23 mouse cellular contexts compared by ENCODE assay signal in genomic region chr5:122002148-122002547, GRCm38 (mm10). TPM values are rescaled to one million over a fixed set of nuclear protein-coding genes. Genes with fewer than 3 reads are reported as not detected.
DNase-seq lines count a peak whose midpoint lies in the region; ATAC-seq and TF ChIP-seq lines count a peak whose summit lies in the region.
"Had no signal": no experiment of that assay in that cellular context is flagged by ENCODE, and none has a peak within 500 bp of the region (broad histone marks: within the 10 kb centered on the region; RNA-seq: fewer than 3 reads in every experiment).

No protein-coding gene starts in this region.

- TF ChIP-seq CTCF in left cerebral cortex, adult 2 months (IDR thresholded peaks at IDR 0.05) = no peak

- H3K9me3 ChIP-seq in forebrain, embryonic 15.5 days = no peaks in the 10 kb centered on the region
- H3K9me3 ChIP-seq in forebrain, embryonic 16.5 days (ENCODE audit: control insufficient read depth, low read length) = no peaks in the 10 kb centered on the region
- no peaks in the 10 kb centered on the region for H3K9me3 ChIP-seq in neural tube, embryonic 13.5 days
- H3K9me3 ChIP-seq in neural tube, embryonic 15.5 days (replicated peaks) = no peaks in the 10 kb centered on the region
- no peaks in the 10 kb centered on the region for H3K9me3 ChIP-seq in midbrain, embryonic 16.5 days (replicated peaks; ENCODE audit: control insufficient read depth, low read length, poor library complexity, severe bottlenecking)
- H3K9me3 ChIP-seq: limb, embryonic 10.5 days; liver, embryonic 15.5 days; lung, embryonic 15.5 days had no signal

- peaks cover 35% of the 10 kb centered on the region for H3K4me1 ChIP-seq in forebrain, embryonic 15.5 days
- H3K4me1 ChIP-seq in forebrain, embryonic 16.5 days (replicated peaks; ENCODE audit: control insufficient read depth, insufficient read depth, low read length) = peaks cover 20% of the 10 kb centered on the region
- peaks cover 14% of the 10 kb centered on the region for H3K4me1 ChIP-seq in neural tube, embryonic 13.5 days (replicated peaks)
- H3K4me1 ChIP-seq in neural tube, embryonic 15.5 days = peaks cover 12% of the 10 kb centered on the region
- H3K4me1 ChIP-seq in midbrain, embryonic 16.5 days (ENCODE audit: control insufficient read depth, insufficient read depth, low read length) = no peaks in the 10 kb centered on the region
- H3K4me1 ChIP-seq: lung, embryonic 15.5 days had no signal

- H3K27me3 ChIP-seq in forebrain, embryonic 15.5 days = no peaks in the 10 kb centered on the region
- no peaks in the 10 kb centered on the region for H3K27me3 ChIP-seq in forebrain, embryonic 16.5 days (replicated peaks; ENCODE audit: control insufficient read depth, insufficient read depth, low read length)
- no peaks in the 10 kb centered on the region; the same call in 1 of the 2 replicates for H3K27me3 ChIP-seq in neural tube, embryonic 13.5 days
- H3K27me3 ChIP-seq in neural tube, embryonic 15.5 days (replicated peaks) = no peaks in the 10 kb centered on the region
- H3K27me3 ChIP-seq in midbrain, embryonic 16.5 days (ENCODE audit: control insufficient read depth, insufficient read depth, low read depth, low read length) = no peaks in the 10 kb centered on the region
- H3K27me3 ChIP-seq: liver, embryonic 15.5 days; lung, embryonic 15.5 days had no signal

- intact Hi-C loops in left cerebral cortex, adult 2 months (cut with DNase I) = no loop called here
- intact Hi-C loops in left cerebral cortex, postnatal 4 days (cut with DNase I) = no loop called here

- peak in 1 of 2 experiments; percentile 31 for DNase-seq in left cerebral cortex, adult 2 months (ENCODE audit: extremely low spot score in 1 of 2, low spot score in 2 of 2)
- DNase-seq in left cerebral cortex, postnatal 4 days = no peak
- no peak for DNase-seq in retina, postnatal 1 day
- DNase-seq: adrenal gland, postnatal 10 days; cerebellum, adult 8-10 months; cerebellum, postnatal 36 days; kidney, adult 11 months; layer of hippocampus, adult 9-11 months; liver; lung, postnatal 4 days; thymus, postnatal 14 days had no signal

- no peak overlapping the region for H3K4me3 ChIP-seq in forebrain, embryonic 15.5 days
- no peak overlapping the region for H3K4me3 ChIP-seq in forebrain, embryonic 16.5 days (replicated peaks; ENCODE audit: low read length)
- peak overlapping the region; percentile 48 for H3K4me3 ChIP-seq in left cerebral cortex, adult 2 months
- H3K4me3 ChIP-seq in neural tube, embryonic 13.5 days = no peak overlapping the region
- no peak overlapping the region for H3K4me3 ChIP-seq in neural tube, embryonic 15.5 days (replicated peaks)
- H3K4me3 ChIP-seq in midbrain, embryonic 16.5 days (ENCODE audit: low read depth, low read length) = no peak overlapping the region
- H3K4me3 ChIP-seq: limb, embryonic 10.5 days; liver, embryonic 15.5 days; lung, embryonic 15.5 days; myocyte had no signal

- 61% methylated on average over 18 of the region's 18 CpGs for WGBS in forebrain, embryonic 15.5 days
- WGBS in forebrain, embryonic 16.5 days = 69% methylated on average over 18 of the region's 18 CpGs
- 53% methylated on average over 18 of the region's 18 CpGs for WGBS in neural tube, embryonic 13.5 days
- WGBS in neural tube, embryonic 15.5 days = 57% methylated on average over 18 of the region's 18 CpGs
- 48% methylated on average over 18 of the region's 18 CpGs for WGBS in midbrain, embryonic 16.5 days

- no peak overlapping the region for H3K9ac ChIP-seq in forebrain, embryonic 15.5 days (replicated peaks)
- H3K9ac ChIP-seq in forebrain, embryonic 16.5 days (replicated peaks; ENCODE audit: low read depth, low read length) = no peak overlapping the region
- 0 out of 2 replicates have a peak overlapping the region, but pooled peaks have one; percentile 26 for H3K9ac ChIP-seq in neural tube, embryonic 13.5 days
- no peak overlapping the region for H3K9ac ChIP-seq in neural tube, embryonic 15.5 days (replicated peaks)
- H3K9ac ChIP-seq in midbrain, embryonic 16.5 days (ENCODE audit: low read depth, low read length) = 0 out of 2 replicates have a peak overlapping the region, but pooled peaks have one; percentile 32
- H3K9ac ChIP-seq: liver, embryonic 15.5 days; lung, embryonic 15.5 days had no signal

- ATAC-seq in forebrain, embryonic 15.5 days (replicated peaks) = no peak
- ATAC-seq in forebrain, embryonic 16.5 days = no peak
- no peak for ATAC-seq in neural tube, embryonic 13.5 days (ENCODE audit: low read depth)
- ATAC-seq in neural tube, embryonic 15.5 days (ENCODE audit: low FRiP score) = no peak
- ATAC-seq in midbrain, embryonic 16.5 days = no peak

- no peaks in the 10 kb centered on the region for H3K36me3 ChIP-seq in forebrain, embryonic 15.5 days
- H3K36me3 ChIP-seq in forebrain, embryonic 16.5 days (ENCODE audit: control insufficient read depth, insufficient read depth) = no peaks in the 10 kb centered on the region
- peaks cover 4% of the 10 kb centered on the region; the same call in 1 of the 2 replicates for H3K36me3 ChIP-seq in neural tube, embryonic 13.5 days
- no peaks in the 10 kb centered on the region for H3K36me3 ChIP-seq in neural tube, embryonic 15.5 days
- H3K36me3 ChIP-seq in midbrain, embryonic 16.5 days (ENCODE audit: control insufficient read depth, insufficient read depth, low read length) = peaks cover 4% of the 10 kb centered on the region; the same call in 1 of the 2 replicates
- H3K36me3 ChIP-seq: limb, embryonic 10.5 days; liver, embryonic 15.5 days; lung, embryonic 15.5 days had no signal

- H3K27ac ChIP-seq in forebrain, embryonic 15.5 days (replicated peaks) = 0 out of 2 replicates have a peak overlapping the region, but pooled peaks have one; percentile 17
- no peak overlapping the region for H3K27ac ChIP-seq in forebrain, embryonic 16.5 days (ENCODE audit: low read length)
- H3K27ac ChIP-seq in left cerebral cortex, adult 2 months = peak overlapping the region; percentile 85
- H3K27ac ChIP-seq in neural tube, embryonic 13.5 days (replicated peaks) = no peak overlapping the region
- H3K27ac ChIP-seq in neural tube, embryonic 15.5 days (replicated peaks) = no peak overlapping the region
- no peak overlapping the region; the same call in 1 of the 2 replicates for H3K27ac ChIP-seq in midbrain, embryonic 16.5 days (ENCODE audit: low read length)
- H3K27ac ChIP-seq: limb, embryonic 10.5 days; liver, embryonic 15.5 days; lung, embryonic 15.5 days had no signal

- no peak overlapping the region for H3K4me2 ChIP-seq in forebrain, embryonic 15.5 days (replicated peaks)
- no peak overlapping the region for H3K4me2 ChIP-seq in forebrain, embryonic 16.5 days (ENCODE audit: low read length)
- no peak overlapping the region for H3K4me2 ChIP-seq in neural tube, embryonic 13.5 days
- no peak overlapping the region for H3K4me2 ChIP-seq in neural tube, embryonic 15.5 days
- 0 out of 2 replicates have a peak overlapping the region, but pooled peaks have one; percentile 12 for H3K4me2 ChIP-seq in midbrain, embryonic 16.5 days (ENCODE audit: low read length)
- H3K4me2 ChIP-seq: heart, embryonic 11.5 days; liver, embryonic 15.5 days; lung, embryonic 15.5 days had no signal

RNA-seq across cellular contexts. Expression of gene Cux2, which starts 47.8 kb away (rescaled TPM):
- polyA plus RNA-seq in forebrain, embryonic 15.5 days (2015; fragmentation: Nextera tagmentation; extraction: Ambion mirVana) = 32.3 and 33.7 TPM in 2 replicates
- 32.0 and 36.2 TPM in 2 replicates for polyA plus RNA-seq in forebrain, embryonic 16.5 days (2015; fragmentation: Nextera tagmentation; extraction: Ambion mirVana)
- 100 to 1,000 TPM; 194 to 215 TPM for total RNA-seq in left cerebral cortex, adult 2 months (2021)
- total RNA-seq in left cerebral cortex, postnatal 4 days (2021) = 100 to 1,000 TPM; 182 to 239 TPM
- 28.5 and 29.8 TPM in 2 replicates for polyA plus RNA-seq in neural tube, embryonic 13.5 days (2015; fragmentation: Nextera tagmentation; extraction: Ambion mirVana)
- 18.0 and 19.9 TPM in 2 replicates for polyA plus RNA-seq in neural tube, embryonic 15.5 days (2015; fragmentation: Nextera tagmentation; extraction: Ambion mirVana)
- 20.1 and 20.2 TPM in 2 replicates for polyA plus RNA-seq in midbrain, embryonic 16.5 days (2015; fragmentation: Nextera tagmentation; extraction: Ambion mirVana)
- total RNA-seq: hematopoietic stem cell, adult 5-6 weeks; megakaryocyte-erythroid progenitor cell, adult 5-6 weeks had no signal

Comparison
In these comparisons a context has a peak if more than half of its experiments do, and no peak if none do; other contexts are left out.
1. H3K27ac ChIP-seq: peak in forebrain, embryonic 15.5 days (single experiment) and left cerebral cortex, adult 2 months (single experiment); none in forebrain, embryonic 16.5 days (single experiment), neural tube, embryonic 13.5 days (single experiment), neural tube, embryonic 15.5 days (single experiment) and midbrain, embryonic 16.5 days (single experiment).
2. H3K9ac ChIP-seq: peak in neural tube, embryonic 13.5 days (single experiment) and midbrain, embryonic 16.5 days (single experiment); none in forebrain, embryonic 15.5 days (single experiment), forebrain, embryonic 16.5 days (single experiment) and neural tube, embryonic 15.5 days (single experiment).